Mouse (Mus musculus): ENCODE data around the gene Ace2. TPM values are rescaled to one million over a fixed set of nuclear protein-coding genes. Genes with fewer than 3 reads are reported as not detected.

The Ace2 gene
- polyA plus RNA-seq, 1 experiment from 2014 or later: 515 TPM

- H3K36me3 ChIP-seq (ENCODE audit: control insufficient read depth, insufficient read depth): no peaks in the 10 kb centered on the region
- no peak for ATAC-seq
- H3K27me3 ChIP-seq (replicated peaks; ENCODE audit: control insufficient read depth, insufficient read depth, low read length): no peaks in the 10 kb centered on the region
- no peaks in the 10 kb centered on the region for H3K9me3 ChIP-seq (ENCODE audit: control insufficient read depth)
- H3K27ac ChIP-seq (ENCODE audit: low read depth, low read length): no peak overlapping the region
- H3K4me1 ChIP-seq (replicated peaks; ENCODE audit: control insufficient read depth, insufficient read depth, low read length): no peaks in the 10 kb centered on the region
- no peak overlapping the region for H3K4me3 ChIP-seq (ENCODE audit: low read depth, low read length)
- H3K9ac ChIP-seq (ENCODE audit: low read depth, low read length): no peak overlapping the region
- 91% methylated on average over 2 of the region's 2 CpGs for WGBS
- no peak overlapping the region for H3K4me2 ChIP-seq (replicated peaks; ENCODE audit: low read depth)
- TF ChIP-seq CTCF (IDR thresholded peaks at IDR 0.05; ENCODE audit: low read depth): no peak
These were observed 58.5 kb downstream of the Ace2 start for GRCm38 (mm10) chrX:164197679-164198078.

- no peaks in the 10 kb centered on the region for H3K36me3 ChIP-seq (ENCODE audit: control insufficient read depth, insufficient read depth)
These were observed 61.4 kb downstream of the Ace2 start for GRCm38 (mm10) chrX:164200547-164200946.

GRCm38 (mm10) chrX:164221989-164222388 lies 82.9 kb downstream of the Ace2 start:
- Histone ChIP-seq H3K9ac (ENCODE audit: low read depth, low read length) (no peak overlapping the region), H3K27ac (ENCODE audit: low read depth, low read length) (no peak overlapping the region), H3K9me3 (ENCODE audit: control insufficient read depth) (no peaks in the 10 kb centered on the region), H3K4me3 (ENCODE audit: low read depth, low read length) (no peak overlapping the region), H3K4me2 (replicated peaks; ENCODE audit: low read depth) (no peak overlapping the region), H3K36me3 (ENCODE audit: control insufficient read depth, insufficient read depth) (no peaks in the 10 kb centered on the region), H3K4me1 (replicated peaks; ENCODE audit: control insufficient read depth, insufficient read depth, low read length) (no peaks in the 10 kb centered on the region), H3K27me3 (replicated peaks; ENCODE audit: control insufficient read depth, insufficient read depth, low read length) (no peaks in the 10 kb centered on the region)
- ATAC-seq: no peak
- WGBS: 65% methylated on average over 2 of the region's 2 CpGs
- peak; percentile 53 for TF ChIP-seq CTCF (IDR thresholded peaks at IDR 0.05; ENCODE audit: low read depth)

More at GRCm38 (mm10) chrX:164200547-164200946, 61.4 kb downstream of the Ace2 start:
- no peaks in the 10 kb centered on the region for H3K9me3 ChIP-seq (ENCODE audit: control insufficient read depth)
- no peaks in the 10 kb centered on the region for H3K4me1 ChIP-seq (replicated peaks; ENCODE audit: control insufficient read depth, insufficient read depth, low read length)
- TF ChIP-seq CTCF (IDR thresholded peaks at IDR 0.05; ENCODE audit: low read depth): no peak
- no peaks in the 10 kb centered on the region for H3K27me3 ChIP-seq (replicated peaks; ENCODE audit: control insufficient read depth, insufficient read depth, low read length)
- ATAC-seq: no peak
- WGBS: 68% methylated on average over 5 of the region's 5 CpGs
- H3K4me2 ChIP-seq (replicated peaks; ENCODE audit: low read depth): no peak overlapping the region
- H3K27ac ChIP-seq (ENCODE audit: low read depth, low read length): no peak overlapping the region
- H3K9ac ChIP-seq (ENCODE audit: low read depth, low read length): no peak overlapping the region
- H3K4me3 ChIP-seq (ENCODE audit: low read depth, low read length): no peak overlapping the region

GRCm38 (mm10) chrX:164233380-164233779 lies 94.2 kb downstream of the Ace2 start:
- Histone ChIP-seq H3K9ac (ENCODE audit: low read depth, low read length) (no peak overlapping the region), H3K27me3 (replicated peaks; ENCODE audit: control insufficient read depth, insufficient read depth, low read length) (no peaks in the 10 kb centered on the region), H3K4me3 (ENCODE audit: low read depth, low read length) (no peak overlapping the region), H3K27ac (ENCODE audit: low read depth, low read length) (no peak overlapping the region), H3K4me1 (replicated peaks; ENCODE audit: control insufficient read depth, insufficient read depth, low read length) (no peaks in the 10 kb centered on the region), H3K9me3 (ENCODE audit: control insufficient read depth) (no peaks in the 10 kb centered on the region), H3K4me2 (replicated peaks; ENCODE audit: low read depth) (no peak overlapping the region), H3K36me3 (ENCODE audit: control insufficient read depth, insufficient read depth) (no peaks in the 10 kb centered on the region)
- TF ChIP-seq CTCF (IDR thresholded peaks at IDR 0.05; ENCODE audit: low read depth): no peak
- ATAC-seq: peak; percentile 69
- 35% methylated on average over 8 of the region's 8 CpGs for WGBS

Other genes with a start within 250 kb of the Ace2 start
- gene Ap1s2, start 230.3 kb upstream of the Ace2 start, polyA plus RNA-seq (2015; fragmentation: Nextera tagmentation; extraction: Ambion mirVana): 10.0 and 10.4 TPM in 2 replicates
- 41.9 and 53.5 TPM in 2 replicates for gene Zrsr2, start 180.7 kb upstream of the Ace2 start, polyA plus RNA-seq (2015; fragmentation: Nextera tagmentation; extraction: Ambion mirVana)
- 0.25 and 0.37 TPM in 2 replicates for gene Car5b, start 111.3 kb upstream of the Ace2 start, polyA plus RNA-seq (2015; fragmentation: Nextera tagmentation; extraction: Ambion mirVana)
- gene Siah1b, start 62.8 kb upstream of the Ace2 start, polyA plus RNA-seq (2015; fragmentation: Nextera tagmentation; extraction: Ambion mirVana): 7.3 and 7.8 TPM in 2 replicates
- 3.4 and 3.8 TPM in 2 replicates for gene Cltrn, start 50.5 kb upstream of the Ace2 start, polyA plus RNA-seq (2015; fragmentation: Nextera tagmentation; extraction: Ambion mirVana)
- gene Bmx, start 118.9 kb downstream of the Ace2 start, polyA plus RNA-seq (2015; fragmentation: Nextera tagmentation; extraction: Ambion mirVana): 0.67 and 0.76 TPM in 2 replicates
- 5.7 and 6.1 TPM in 2 replicates for gene Pir, start 130.0 kb downstream of the Ace2 start, polyA plus RNA-seq (2015; fragmentation: Nextera tagmentation; extraction: Ambion mirVana)
- 1.2 and 1.6 TPM in 2 replicates for gene Vegfd, start 234.0 kb downstream of the Ace2 start, polyA plus RNA-seq (2015; fragmentation: Nextera tagmentation; extraction: Ambion mirVana)